15 mouse cellular contexts compared by ENCODE assay signal in genomic region chr13:47716265-47716664, GRCm38 (mm10).
A peak's percentile ranks its signal among the peaks of the same experiment; 100 is the strongest.
DNase-seq lines count a peak whose midpoint lies in the region; ATAC-seq and TF ChIP-seq lines count a peak whose summit lies in the region.
"Had no signal": no experiment of that assay in that cellular context is flagged by ENCODE, and none has a peak within 500 bp of the region (broad histone marks: within the 10 kb centered on the region; RNA-seq: fewer than 3 reads in every experiment).

No protein-coding gene starts in this region.

- peak; percentile 88 for DNase-seq in embryonic facial prominence, embryonic 14.5 days (ENCODE audit: low spot score)
- no peak for DNase-seq in embryonic facial prominence, embryonic 10.5 days (ENCODE audit: low spot score)
- DNase-seq in lung, adult 18-20 months: peak; percentile 4 to 9
- no peak for DNase-seq in lung, adult 2 months
- DNase-seq in heart, postnatal 25 days (ENCODE audit: low spot score): peak; percentile 9
- DNase-seq in lung, postnatal 4 days: peak; percentile 83 to 91
- DNase-seq in thymus, postnatal 4 days: no peak
- no peak for DNase-seq in cerebellum, adult 18-20 months
- DNase-seq: cerebellum, adult 2 months; kidney, adult 2 months; retina, postnatal 1 day had no signal

- peaks cover 3% of the 10 kb centered on the region; the same call in 1 of the 2 replicates for H3K4me1 ChIP-seq in embryonic facial prominence, embryonic 14.5 days (ENCODE audit: control insufficient read depth, insufficient read depth, low read length)
- H3K4me1 ChIP-seq in embryonic facial prominence, embryonic 10.5 days: no peaks in the 10 kb centered on the region
- no peaks in the 10 kb centered on the region for H3K4me1 ChIP-seq in lung, adult 2 months (ENCODE audit: control insufficient read depth, insufficient read depth, low read length)
- H3K4me1 ChIP-seq: forebrain, embryonic 10.5 days; hindbrain, embryonic 12.5 days; midbrain, embryonic 13.5 days had no signal

- 43% methylated on average over 4 of the region's 4 CpGs for WGBS in embryonic facial prominence, embryonic 14.5 days
- 81% methylated on average over 4 of the region's 4 CpGs for WGBS in embryonic facial prominence, embryonic 10.5 days
- 55% methylated on average over 4 of the region's 4 CpGs for WGBS in lung, adult 2 months

- ATAC-seq in embryonic facial prominence, embryonic 14.5 days (ENCODE audit: low read depth): no peak
- ATAC-seq: midbrain, embryonic 13.5 days had no signal

- no peak overlapping the region for H3K4me2 ChIP-seq in embryonic facial prominence, embryonic 14.5 days (ENCODE audit: low read depth, low read length)
- H3K4me2 ChIP-seq: hindbrain, embryonic 12.5 days; midbrain, embryonic 13.5 days had no signal

- intact Hi-C loops in heart, postnatal 25 days (cut with DNase I): no loop called here

- no peak for TF ChIP-seq POLR2A in lung, adult 2 months (IDR thresholded peaks at IDR 0.05; ENCODE audit: borderline replicate concordance, extremely low read depth, low read depth, low read length)

- no peak overlapping the region for H3K27ac ChIP-seq in embryonic facial prominence, embryonic 14.5 days (replicated peaks; ENCODE audit: low read depth, low read length)
- no peak overlapping the region for H3K27ac ChIP-seq in embryonic facial prominence, embryonic 10.5 days (replicated peaks)
- H3K27ac ChIP-seq: forebrain, embryonic 10.5 days; hindbrain, embryonic 12.5 days; layer of hippocampus, adult 2 months; midbrain, embryonic 13.5 days had no signal

- no peak overlapping the region for H3K4me3 ChIP-seq in embryonic facial prominence, embryonic 14.5 days (ENCODE audit: low read depth, low read length)
- no peak overlapping the region for H3K4me3 ChIP-seq in embryonic facial prominence, embryonic 10.5 days
- no peak overlapping the region for H3K4me3 ChIP-seq in lung, adult 2 months (replicated peaks; ENCODE audit: extremely low read depth, low read depth, low read length)
- H3K4me3 ChIP-seq: forebrain, embryonic 10.5 days; hindbrain, embryonic 12.5 days; layer of hippocampus, adult 2 months; midbrain, embryonic 13.5 days had no signal

- H3K36me3 ChIP-seq in embryonic facial prominence, embryonic 14.5 days (ENCODE audit: control insufficient read depth, insufficient read depth, low read length): no peaks in the 10 kb centered on the region
- no peaks in the 10 kb centered on the region for H3K36me3 ChIP-seq in embryonic facial prominence, embryonic 10.5 days (replicated peaks)
- H3K36me3 ChIP-seq: forebrain, embryonic 10.5 days; hindbrain, embryonic 12.5 days; midbrain, embryonic 13.5 days had no signal

- TF ChIP-seq CTCF in lung, adult 2 months (IDR thresholded peaks at IDR 0.05; ENCODE audit: insufficient read depth, low read length): no peak

- no peak overlapping the region for H3K9ac ChIP-seq in embryonic facial prominence, embryonic 14.5 days (ENCODE audit: low read depth, low read length)
- H3K9ac ChIP-seq: hindbrain, embryonic 12.5 days; midbrain, embryonic 13.5 days had no signal

- no peaks in the 10 kb centered on the region for H3K27me3 ChIP-seq in embryonic facial prominence, embryonic 14.5 days (replicated peaks; ENCODE audit: control insufficient read depth, insufficient read depth, low read length)
- no peaks in the 10 kb centered on the region for H3K27me3 ChIP-seq in embryonic facial prominence, embryonic 10.5 days (replicated peaks; ENCODE audit: low read depth, poor library complexity, severe bottlenecking)
- H3K27me3 ChIP-seq: hindbrain, embryonic 12.5 days; midbrain, embryonic 13.5 days had no signal

- H3K9me3 ChIP-seq in embryonic facial prominence, embryonic 14.5 days (ENCODE audit: control insufficient read depth, low read length): no peaks in the 10 kb centered on the region
- H3K9me3 ChIP-seq in embryonic facial prominence, embryonic 10.5 days: no peaks in the 10 kb centered on the region
- H3K9me3 ChIP-seq: forebrain, embryonic 10.5 days; midbrain, embryonic 13.5 days had no signal

Comparison
In these comparisons a context has a peak if more than half of its experiments do, and no peak if none do; other contexts are left out.
1. DNase-seq: peak in embryonic facial prominence, embryonic 14.5 days (single experiment), lung, adult 18-20 months (2 of 2), heart, postnatal 25 days (single experiment) and lung, postnatal 4 days (2 of 2); none in embryonic facial prominence, embryonic 10.5 days (single experiment), lung, adult 2 months (single experiment), thymus, postnatal 4 days (single experiment) and cerebellum, adult 18-20 months (0 of 2).